Mouse (Mus musculus) neural tube, embryonic 15.5 days (tissue): ENCODE results near the gene Arhgap15. TPM values are rescaled to one million over a fixed set of nuclear protein-coding genes. Genes with fewer than 3 reads are reported as not detected.

Experiments used
- ATAC-seq: fragments of 200-750 bp; cut with Nextera tagmentation; 2 replicates; pipeline ENCODE4 v1.8.0; 2017; ENCODE audit warnings: mild to moderate bottlenecking, moderate TSS enrichment, moderate library complexity; ENCODE audit not compliant: low FRiP score
- H3K27ac ChIP-seq: fragments of 300-500 bp; sonication (generic); replicated peaks from 2 replicates; pipeline ENCODE4 v1.5.1; 2015; ENCODE audit warnings: mild to moderate bottlenecking, inconsistent platforms
- H3K27me3 ChIP-seq: fragments of 300-500 bp; sonication (generic); replicated peaks from 2 replicates; pipeline ENCODE4 v1.6.1; 2015; ENCODE audit warnings: inconsistent platforms
- H3K36me3 ChIP-seq: fragments of 300-500 bp; sonication (generic); 2 replicates; pipeline ENCODE4 v1.6.1; 2015; ENCODE audit warnings: inconsistent platforms
- H3K4me1 ChIP-seq: fragments of 300-500 bp; sonication (generic); 2 replicates; pipeline ENCODE4 v1.6.1; 2015; ENCODE audit warnings: inconsistent platforms
- H3K4me2 ChIP-seq: fragments of 300-500 bp; sonication (generic); 2 replicates; pipeline ENCODE4 v1.6.1; 2015; ENCODE audit warnings: inconsistent platforms, mild to moderate bottlenecking, moderate library complexity
- H3K4me3 ChIP-seq: fragments of 300-500 bp; sonication (generic); replicated peaks from 2 replicates; pipeline ENCODE4 v1.5.1; 2015; ENCODE audit warnings: mild to moderate bottlenecking, inconsistent platforms
- H3K9ac ChIP-seq: fragments of 300-500 bp; sonication (generic); replicated peaks from 2 replicates; pipeline ENCODE4 v1.6.1; 2015; ENCODE audit warnings: mild to moderate bottlenecking, inconsistent platforms
- H3K9me3 ChIP-seq: fragments of 300-500 bp; sonication (generic); replicated peaks from 2 replicates; pipeline ENCODE4 v1.6.1; 2016; ENCODE audit warnings: inconsistent platforms
- WGBS: fragments of 180-500 bp; shearing (Covaris S2); methylation state at CpG from one replicate; pipeline ENCODE4 v1.1.7; 2015; ENCODE audit warnings: mixed read lengths; 5-methylcytosine and 5-hydroxymethylcytosine counted together
- polyA plus RNA-seq: library from polyadenylated mRNA; unstranded; fragments of >200 nt; fragmentation: Nextera tagmentation; extraction: Ambion mirVana; gene quantifications from 2 replicates; pipeline ENCODE4 v1.2.1, GENCODE M21; 2015

Arhgap15 gene
- polyA plus RNA-seq, 1 experiment from 2014 or later, result 3.0 TPM

DNA sequence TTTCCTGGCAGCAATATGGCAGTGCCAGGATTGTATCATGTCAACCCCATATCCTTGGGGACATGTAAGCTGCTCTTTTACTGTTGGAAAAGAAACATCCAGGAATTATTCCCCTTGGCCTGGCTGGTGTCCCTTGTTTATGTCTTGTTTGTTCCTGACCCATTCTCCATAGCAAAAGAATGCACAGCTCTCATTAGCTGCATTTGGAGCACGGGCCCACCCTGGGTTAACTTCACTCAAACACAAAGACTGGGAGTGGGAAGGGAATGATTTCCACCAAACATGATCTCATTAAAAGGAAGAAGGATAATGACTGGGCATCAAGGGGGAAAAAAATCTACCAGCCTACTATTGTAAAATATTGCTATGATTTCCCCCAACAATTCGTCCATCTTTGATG, 600.5 kb downstream of the Arhgap15 start:
- Histone ChIP-seq H3K4me2 (no peak overlapping the region), H3K4me1 (no peaks in the 10 kb centered on the region), H3K9ac (no peak overlapping the region), H3K27me3 (no peaks in the 10 kb centered on the region), H3K27ac (no peak overlapping the region), H3K4me3 (no peak overlapping the region), H3K9me3 (no peaks in the 10 kb centered on the region), H3K36me3 (no peaks in the 10 kb centered on the region)
- no peak for ATAC-seq
- WGBS, result 88% methylated on average over 2 of the region's 2 CpGs

DNA sequence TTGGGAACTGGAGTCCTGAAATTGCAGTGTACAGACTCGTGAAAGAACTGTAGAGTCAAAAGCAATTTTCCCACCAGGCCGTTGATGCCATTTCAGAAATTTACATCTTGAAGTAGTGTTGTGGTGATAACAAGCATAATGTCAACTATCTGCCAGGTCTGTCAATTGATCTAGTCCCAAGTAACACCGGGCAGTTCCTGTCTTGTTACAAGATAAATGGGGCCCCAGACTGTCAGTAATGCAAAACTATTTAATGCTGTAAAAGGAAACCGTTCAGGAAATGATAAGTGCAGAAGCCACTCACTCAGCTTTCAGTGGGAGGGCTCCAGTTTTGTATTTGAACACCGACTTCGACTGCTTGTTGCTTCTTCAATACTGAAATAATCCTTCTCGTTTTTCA, 604.3 kb downstream of the Arhgap15 start:
- WGBS, result 72% methylated on average over 7 of the region's 7 CpGs
- H3K9ac ChIP-seq, result no peak overlapping the region
- ATAC-seq, result no peak
- no peak overlapping the region for H3K27ac ChIP-seq
- no peak overlapping the region for H3K4me2 ChIP-seq
- H3K4me3 ChIP-seq, result no peak overlapping the region
- no peaks in the 10 kb centered on the region for H3K9me3 ChIP-seq
- no peaks in the 10 kb centered on the region for H3K36me3 ChIP-seq
- no peaks in the 10 kb centered on the region for H3K27me3 ChIP-seq
- H3K4me1 ChIP-seq, result no peaks in the 10 kb centered on the region

- no peaks in the 10 kb centered on the region for H3K9me3 ChIP-seq
- no peak overlapping the region for H3K4me3 ChIP-seq
- ATAC-seq, result no peak
- H3K4me2 ChIP-seq, result no peak overlapping the region
- no peaks in the 10 kb centered on the region for H3K4me1 ChIP-seq
- H3K36me3 ChIP-seq, result no peaks in the 10 kb centered on the region
- no peak overlapping the region for H3K9ac ChIP-seq
- no peaks in the 10 kb centered on the region for H3K27me3 ChIP-seq
- no peak overlapping the region for H3K27ac ChIP-seq
- 92% methylated on average over 4 of the region's 4 CpGs for WGBS
These were observed 605.0 kb downstream of the Arhgap15 start for GRCm38 (mm10) chr2:44353594-44353993.

GRCm38 (mm10) chr2:44354786-44355185, 606.2 kb downstream of the Arhgap15 start:
- H3K4me2 ChIP-seq, result no peak overlapping the region
- no peak for ATAC-seq
- no peaks in the 10 kb centered on the region for H3K27me3 ChIP-seq
- H3K4me1 ChIP-seq, result no peaks in the 10 kb centered on the region
- H3K4me3 ChIP-seq, result no peak overlapping the region
- no peak overlapping the region for H3K9ac ChIP-seq
- H3K36me3 ChIP-seq, result no peaks in the 10 kb centered on the region
- H3K27ac ChIP-seq, result no peak overlapping the region
- H3K9me3 ChIP-seq, result no peaks in the 10 kb centered on the region
- 94% methylated on average over 4 of the region's 4 CpGs for WGBS

DNA sequence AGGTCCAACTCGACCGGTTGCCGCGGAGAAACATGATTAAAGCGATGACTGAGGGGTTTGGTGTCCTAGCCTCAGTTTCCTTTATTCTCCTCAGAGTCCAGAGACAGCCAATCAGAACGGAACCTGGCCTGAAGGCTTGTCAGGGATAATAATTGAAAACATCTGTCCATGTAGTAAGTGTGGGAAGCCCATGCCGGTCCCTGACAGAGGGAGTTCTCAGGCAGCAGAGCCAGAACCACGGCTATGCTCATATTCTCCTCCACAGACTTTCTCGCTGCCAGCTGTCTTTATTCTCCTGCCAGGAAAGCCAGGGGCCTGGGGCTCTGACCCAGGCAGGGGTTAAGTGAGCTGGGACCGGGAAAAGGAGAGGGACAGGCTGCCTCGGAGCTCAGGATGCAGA, 606.7 kb downstream of the Arhgap15 start:
- ATAC-seq, result no peak
- no peaks in the 10 kb centered on the region for H3K36me3 ChIP-seq
- no peak overlapping the region for H3K27ac ChIP-seq
- no peaks in the 10 kb centered on the region for H3K9me3 ChIP-seq
- no peak overlapping the region for H3K9ac ChIP-seq
- WGBS, result 77% methylated on average over 11 of the region's 11 CpGs
- no peaks in the 10 kb centered on the region for H3K27me3 ChIP-seq
- no peak overlapping the region for H3K4me2 ChIP-seq
- H3K4me1 ChIP-seq, result no peaks in the 10 kb centered on the region
- H3K4me3 ChIP-seq, result no peak overlapping the region

DNA sequence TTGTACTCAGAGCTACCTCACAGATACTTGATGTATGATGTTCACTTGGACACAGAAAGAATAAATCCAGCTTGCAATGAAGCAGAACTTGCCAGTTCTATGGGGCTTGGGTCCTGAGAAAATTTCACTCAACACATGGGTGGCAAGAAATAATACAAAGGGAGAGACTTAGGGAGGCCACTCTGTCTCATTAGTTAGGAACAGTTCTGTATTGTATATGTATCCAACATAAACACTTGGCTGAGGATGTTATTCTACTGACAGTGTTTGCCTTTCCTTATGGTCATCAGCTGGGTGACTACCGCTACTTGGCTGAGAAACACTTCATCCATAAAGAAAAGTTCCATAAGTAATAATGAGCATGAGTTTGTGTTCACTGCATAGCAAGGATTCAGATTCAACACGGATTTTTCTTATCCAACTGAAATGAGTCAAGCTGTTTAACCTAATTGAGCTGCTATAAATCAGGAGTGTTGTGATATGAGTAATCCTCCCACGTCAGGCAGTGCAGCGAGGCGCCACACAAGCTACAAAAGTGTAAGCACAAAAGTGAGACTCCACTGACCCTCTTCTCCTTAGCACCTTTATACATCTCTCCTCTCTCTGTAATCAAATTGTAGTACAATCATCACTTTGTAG, 607.7 kb downstream of the Arhgap15 start:
- no peaks in the 10 kb centered on the region for H3K36me3 ChIP-seq
- no peaks in the 10 kb centered on the region for H3K27me3 ChIP-seq
- 78% methylated on average over 5 of the region's 5 CpGs for WGBS

DNA sequence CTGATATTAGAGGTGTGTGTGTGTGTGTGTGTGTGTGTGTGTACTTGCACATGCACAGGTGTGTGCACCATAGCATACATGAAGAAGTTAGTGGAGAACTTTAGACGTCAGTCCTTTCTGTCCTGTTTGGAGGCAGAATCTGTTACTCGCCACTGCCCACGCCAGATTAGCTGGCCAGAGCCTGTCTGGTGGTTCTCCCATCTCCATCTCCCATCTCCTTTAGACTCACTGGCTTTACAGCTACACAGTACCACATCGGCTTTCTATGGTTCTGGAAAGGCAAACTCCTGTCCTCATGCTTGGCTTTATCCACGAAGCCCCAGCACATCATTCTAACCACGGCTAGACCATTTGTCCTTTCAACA, 608.2 kb downstream of the Arhgap15 start:
- Histone ChIP-seq H3K9me3 (no peaks in the 10 kb centered on the region), H3K36me3 (no peaks in the 10 kb centered on the region), H3K27ac (no peak overlapping the region), H3K4me3 (no peak overlapping the region), H3K4me1 (no peaks in the 10 kb centered on the region), H3K27me3 (no peaks in the 10 kb centered on the region), H3K4me2 (no peak overlapping the region), H3K9ac (no peak overlapping the region)
- 96% methylated on average over 6 of the region's 6 CpGs for WGBS
- ATAC-seq, result no peak

More for the DNA sequence above, 607.7 kb downstream of the Arhgap15 start:
- Histone ChIP-seq H3K9ac (no peak overlapping the region), H3K27ac (no peak overlapping the region), H3K9me3 (no peaks in the 10 kb centered on the region), H3K4me2 (no peak overlapping the region), H3K4me3 (no peak overlapping the region), H3K4me1 (no peaks in the 10 kb centered on the region)
- no peak for ATAC-seq

DNA sequence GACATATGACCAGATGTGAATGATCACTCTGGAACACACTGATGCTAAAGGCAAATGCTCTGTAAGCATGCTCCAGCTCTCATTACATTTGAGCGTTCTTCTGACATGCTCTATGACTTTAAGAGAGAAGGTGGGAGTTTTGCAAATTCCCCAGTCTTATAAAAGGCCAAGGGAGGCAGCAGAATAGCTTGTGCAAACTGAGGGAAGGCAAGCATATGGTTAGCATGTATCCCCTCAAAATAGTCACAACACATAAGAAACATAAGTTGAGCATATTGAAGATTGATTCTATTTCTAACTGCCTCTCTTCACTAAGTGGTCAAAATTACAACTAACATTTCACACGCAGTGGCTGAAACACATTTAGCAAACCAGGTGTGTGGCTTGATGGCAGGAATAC, 631.6 kb downstream of the Arhgap15 start:
- no peak for ATAC-seq
- no peak overlapping the region for H3K27ac ChIP-seq
- no peaks in the 10 kb centered on the region for H3K9me3 ChIP-seq
- no peak overlapping the region for H3K4me3 ChIP-seq
- no peaks in the 10 kb centered on the region for H3K4me1 ChIP-seq
- 88% methylated on average over 2 of the region's 2 CpGs for WGBS
- no peaks in the 10 kb centered on the region for H3K36me3 ChIP-seq
- no peak overlapping the region for H3K4me2 ChIP-seq
- no peak overlapping the region for H3K9ac ChIP-seq
- H3K27me3 ChIP-seq, result no peaks in the 10 kb centered on the region

- Histone ChIP-seq H3K27me3 (no peaks in the 10 kb centered on the region), H3K36me3 (no peaks in the 10 kb centered on the region), H3K9me3 (no peaks in the 10 kb centered on the region), H3K4me3 (no peak overlapping the region), H3K27ac (no peak overlapping the region), H3K4me2 (no peak overlapping the region), H3K4me1 (no peaks in the 10 kb centered on the region), H3K9ac (no peak overlapping the region)
- no peak for ATAC-seq
- 86% methylated on average over 6 of the region's 6 CpGs for WGBS
These were observed 635.9 kb downstream of the Arhgap15 start for GRCm38 (mm10) chr2:44384541-44384940.

DNA sequence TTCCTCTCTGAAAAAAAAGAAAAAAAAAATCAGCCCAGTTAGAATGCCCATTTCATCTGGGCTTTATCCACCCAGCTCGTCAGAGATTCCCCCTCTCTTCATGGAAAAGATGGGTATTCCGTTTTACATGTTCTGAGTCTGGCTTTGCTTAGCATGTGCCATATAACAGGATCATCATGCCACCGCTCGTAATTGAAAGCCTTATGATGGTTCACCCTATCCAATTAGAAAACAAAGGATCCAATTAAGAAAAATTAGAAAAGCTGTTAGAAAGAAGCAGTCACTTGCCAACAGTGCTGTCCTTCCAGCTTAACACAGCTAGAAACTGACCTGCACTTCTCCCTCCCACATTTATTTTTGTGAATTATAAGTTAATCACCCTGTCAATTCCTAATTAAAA, 640.9 kb downstream of the Arhgap15 start:
- ATAC-seq, result no peak
- no peaks in the 10 kb centered on the region for H3K27me3 ChIP-seq
- H3K4me2 ChIP-seq, result no peak overlapping the region
- H3K9me3 ChIP-seq, result no peaks in the 10 kb centered on the region
- no peak overlapping the region for H3K4me3 ChIP-seq
- H3K4me1 ChIP-seq, result no peaks in the 10 kb centered on the region
- H3K9ac ChIP-seq, result no peak overlapping the region
- H3K36me3 ChIP-seq, result no peaks in the 10 kb centered on the region
- WGBS, result 78% methylated on average over 4 of the region's 4 CpGs
- H3K27ac ChIP-seq, result no peak overlapping the region

- Histone ChIP-seq H3K36me3 (no peaks in the 10 kb centered on the region), H3K9me3 (no peaks in the 10 kb centered on the region), H3K9ac (no peak overlapping the region), H3K27me3 (no peaks in the 10 kb centered on the region), H3K4me3 (no peak overlapping the region), H3K4me1 (peaks cover 4% of the 10 kb centered on the region; the same call in 1 of the 2 replicates), H3K4me2 (no peak overlapping the region), H3K27ac (no peak overlapping the region)
- WGBS, result 80% methylated on average over 8 of the region's 8 CpGs
- ATAC-seq, result no peak
These were observed 645.2 kb downstream of the Arhgap15 start for GRCm38 (mm10) chr2:44393789-44394188.

DNA sequence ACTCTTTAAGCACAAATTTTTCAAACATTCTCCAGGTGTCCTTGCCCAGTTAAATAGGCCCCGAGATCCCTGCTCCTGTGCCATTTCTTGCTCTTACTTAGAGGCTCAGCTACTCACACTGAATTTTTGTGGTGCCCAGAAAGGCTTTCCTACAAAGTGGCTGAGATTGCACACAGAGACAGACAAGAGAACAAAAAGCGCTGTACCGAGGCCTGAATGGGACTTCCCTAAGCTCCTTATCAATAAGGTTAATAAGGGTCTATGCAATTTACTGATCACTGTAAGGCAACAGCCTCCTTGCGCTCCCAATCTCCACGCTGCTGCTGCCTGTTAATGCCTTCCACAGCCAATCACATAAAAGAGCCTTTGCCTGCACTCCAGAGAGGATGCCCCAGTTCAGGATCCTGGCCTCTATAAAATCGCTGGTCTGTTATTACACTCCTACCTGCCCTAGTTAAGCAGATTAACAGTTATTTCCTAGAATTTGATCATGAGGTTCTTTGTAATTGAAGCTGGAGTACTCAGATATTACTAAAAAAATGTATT, 646.4 kb downstream of the Arhgap15 start:
- no peak overlapping the region for H3K27ac ChIP-seq
- H3K4me1 ChIP-seq, result peaks cover 4% of the 10 kb centered on the region; the same call in 1 of the 2 replicates
- no peak overlapping the region for H3K4me2 ChIP-seq
- no peak overlapping the region for H3K4me3 ChIP-seq
- no peak overlapping the region for H3K9ac ChIP-seq
- H3K9me3 ChIP-seq, result no peaks in the 10 kb centered on the region
- 28% methylated on average over 6 of the region's 6 CpGs for WGBS
- no peak for ATAC-seq
- H3K27me3 ChIP-seq, result no peaks in the 10 kb centered on the region
- no peaks in the 10 kb centered on the region for H3K36me3 ChIP-seq
